In genomic region chr7:5081241-5081640, GRCm38 (mm10) we compare ENCODE assay signal across 9 mouse cellular contexts. TPM values are rescaled to one million over a fixed set of nuclear protein-coding genes. Genes with fewer than 3 reads are reported as not detected.
A peak's percentile ranks its signal among the peaks of the same experiment; 100 is the strongest.
DNase-seq lines count a peak whose midpoint lies in the region; ATAC-seq and TF ChIP-seq lines count a peak whose summit lies in the region.
"Had no signal": no experiment of that assay in that cellular context is flagged by ENCODE, and none has a peak within 500 bp of the region (broad histone marks: within the 10 kb centered on the region; RNA-seq: fewer than 3 reads in every experiment).

No protein-coding gene starts in this region.

- 33% methylated on average over 6 of the region's 6 CpGs for WGBS in kidney, adult 2 months
- 68% methylated on average over 6 of the region's 6 CpGs for WGBS in intestine, embryonic 14.5 days
- 71% methylated on average over 6 of the region's 6 CpGs for WGBS in midbrain, embryonic 16.5 days

- peak overlapping the region; percentile 66 for H3K4me2 ChIP-seq in intestine, embryonic 14.5 days (ENCODE audit: low read length)
- H3K4me2 ChIP-seq in midbrain, embryonic 16.5 days (ENCODE audit: low read length), result peak overlapping the region; percentile 63

- ATAC-seq in intestine, embryonic 14.5 days (replicated peaks; ENCODE audit: low FRiP score, low TSS enrichment, low read depth), result no peak
- no peak for ATAC-seq in midbrain, embryonic 16.5 days

- no peak for TF ChIP-seq CTCF in kidney, adult 2 months (conservative IDR thresholded peaks at IDR 0.05; ENCODE audit: insufficient read depth, insufficient read length, low read depth, low read length)

- no peak for TF ChIP-seq POLR2A in kidney, adult 2 months (IDR thresholded peaks at IDR 0.05; ENCODE audit: low read depth, low read length)

- H3K27ac ChIP-seq in kidney, adult 2 months (ENCODE audit: insufficient read depth, low read depth, low read length), result no peak overlapping the region
- H3K27ac ChIP-seq in intestine, embryonic 14.5 days (ENCODE audit: low read depth), result no peak overlapping the region
- no peak overlapping the region for H3K27ac ChIP-seq in midbrain, embryonic 16.5 days (ENCODE audit: low read length)

- no peaks in the 10 kb centered on the region for H3K27me3 ChIP-seq in kidney, adult 2 months (replicated peaks; ENCODE audit: control insufficient read depth, insufficient read depth, low read length)
- H3K27me3 ChIP-seq in intestine, embryonic 14.5 days (replicated peaks; ENCODE audit: control insufficient read depth, insufficient read depth, low read length), result no peaks in the 10 kb centered on the region
- no peaks in the 10 kb centered on the region for H3K27me3 ChIP-seq in midbrain, embryonic 16.5 days (ENCODE audit: control insufficient read depth, insufficient read depth, low read depth, low read length)

- H3K9ac ChIP-seq in intestine, embryonic 14.5 days (ENCODE audit: low read length), result peak overlapping the region; percentile 95
- H3K9ac ChIP-seq in midbrain, embryonic 16.5 days (ENCODE audit: low read depth, low read length), result peak overlapping the region; percentile 20; the same call in 1 of the 2 replicates

- no peaks in the 10 kb centered on the region for H3K9me3 ChIP-seq in intestine, embryonic 14.5 days (ENCODE audit: control insufficient read depth, low read length)
- H3K9me3 ChIP-seq in midbrain, embryonic 16.5 days (replicated peaks; ENCODE audit: control insufficient read depth, low read length, poor library complexity, severe bottlenecking), result no peaks in the 10 kb centered on the region

- peaks cover 13% of the 10 kb centered on the region; the same call in 1 of the 2 replicates for H3K4me1 ChIP-seq in kidney, adult 2 months (ENCODE audit: control insufficient read depth, insufficient read depth, low read length)
- H3K4me1 ChIP-seq in intestine, embryonic 14.5 days (replicated peaks; ENCODE audit: control insufficient read depth, insufficient read depth, low read length), result peaks cover 10% of the 10 kb centered on the region
- peaks cover 24% of the 10 kb centered on the region for H3K4me1 ChIP-seq in midbrain, embryonic 16.5 days (ENCODE audit: control insufficient read depth, insufficient read depth, low read length)

- DNase-seq in kidney, adult 2 months, result no peak
- DNase-seq in kidney, postnatal 36 days, result no peak
- peak; percentile 77 for DNase-seq in c-Kit-positive CD71-positive TER-119-positive erythroid progenitor cells, embryonic 14.5 days (ENCODE audit: low spot score)
- no peak for DNase-seq in intestine, embryonic 14.5 days (ENCODE audit: low spot score)
- no peak for DNase-seq in ovary, postnatal 14 days (ENCODE audit: low spot score)
- DNase-seq in adrenal gland, adult 18-20 months (ENCODE audit: low spot score in 2 of 2), result no peak
- DNase-seq in embryo, embryonic 10 days (ENCODE audit: low spot score), result no peak
- DNase-seq: layer of hippocampus, adult 9-11 months had no signal

- 0 out of 2 replicates have a peak, but pooled peaks cover 3% of the 10 kb centered on the region for H3K36me3 ChIP-seq in kidney, adult 2 months (ENCODE audit: control insufficient read depth, insufficient read depth, low read length)
- H3K36me3 ChIP-seq in intestine, embryonic 14.5 days (ENCODE audit: control insufficient read depth, insufficient read depth, low read length), result peaks cover 62% of the 10 kb centered on the region
- peaks cover 12% of the 10 kb centered on the region for H3K36me3 ChIP-seq in midbrain, embryonic 16.5 days (ENCODE audit: control insufficient read depth, insufficient read depth, low read length)

- H3K4me3 ChIP-seq in kidney, adult 2 months (ENCODE audit: insufficient read depth, low read depth, low read length), result peak overlapping the region; percentile 23; the same call in 1 of the 2 replicates
- H3K4me3 ChIP-seq in intestine, embryonic 14.5 days (ENCODE audit: low read depth, low read length), result peak overlapping the region; percentile 96
- peak overlapping the region; percentile 99 for H3K4me3 ChIP-seq in midbrain, embryonic 16.5 days (ENCODE audit: low read depth, low read length)

RNA-seq across cellular contexts. Expression of gene Epn1, which starts 1.2 kb away (rescaled TPM):
- polyA plus RNA-seq in kidney, adult 2 months (2012; rRNA removed), result 243 and 262 TPM in 2 replicates
- polyA plus RNA-seq in intestine, embryonic 14.5 days (2014; fragmentation: Nextera tagmentation; extraction: Ambion mirVana), result 57.8 and 65.1 TPM in 2 replicates
- polyA plus RNA-seq in midbrain, embryonic 16.5 days (2015; fragmentation: Nextera tagmentation; extraction: Ambion mirVana), result 107 and 120 TPM in 2 replicates
- 100 to 1,000 TPM; 140 to 142 TPM for total RNA-seq in adrenal gland, adult 18-20 months (2021)

RNA-seq across cellular contexts. Expression of gene U2af2, which starts 19.3 kb away (rescaled TPM):
- 132 and 153 TPM in 2 replicates for polyA plus RNA-seq in kidney, adult 2 months (2012; rRNA removed)
- 129 and 133 TPM in 2 replicates for polyA plus RNA-seq in intestine, embryonic 14.5 days (2014; fragmentation: Nextera tagmentation; extraction: Ambion mirVana)
- 96.7 and 103 TPM in 2 replicates for polyA plus RNA-seq in midbrain, embryonic 16.5 days (2015; fragmentation: Nextera tagmentation; extraction: Ambion mirVana)
- total RNA-seq in adrenal gland, adult 18-20 months (2021), result 100 to 1,000 TPM; 145 to 156 TPM

RNA-seq across cellular contexts. Expression of gene Zfp580, which starts 29.9 kb away (rescaled TPM):
- polyA plus RNA-seq in kidney, adult 2 months (2012; rRNA removed), result 17.0 and 17.1 TPM in 2 replicates
- polyA plus RNA-seq in intestine, embryonic 14.5 days (2014; fragmentation: Nextera tagmentation; extraction: Ambion mirVana), result 38.3 and 40.1 TPM in 2 replicates
- polyA plus RNA-seq in midbrain, embryonic 16.5 days (2015; fragmentation: Nextera tagmentation; extraction: Ambion mirVana), result 101 and 117 TPM in 2 replicates
- total RNA-seq in adrenal gland, adult 18-20 months (2021), result 1 to 10 TPM; 5.1 to 5.7 TPM

RNA-seq across cellular contexts. Expression of gene Rfpl4, which starts 35.5 kb away (rescaled TPM):
- polyA plus RNA-seq in kidney, adult 2 months (2012; rRNA removed), result not detected in 2 replicates
- polyA plus RNA-seq in intestine, embryonic 14.5 days (2014; fragmentation: Nextera tagmentation; extraction: Ambion mirVana), result not detected in 2 replicates
- not detected in 2 replicates for polyA plus RNA-seq in midbrain, embryonic 16.5 days (2015; fragmentation: Nextera tagmentation; extraction: Ambion mirVana)
- total RNA-seq in adrenal gland, adult 18-20 months (2021), result under 1 TPM in 1 of 2 experiments, not detected in 1; 0.22 TPM

RNA-seq across cellular contexts. Expression of gene Zfp784, which starts 43.0 kb away (rescaled TPM):
- 6.4 and 6.8 TPM in 2 replicates for polyA plus RNA-seq in kidney, adult 2 months (2012; rRNA removed)
- polyA plus RNA-seq in intestine, embryonic 14.5 days (2014; fragmentation: Nextera tagmentation; extraction: Ambion mirVana), result 4.8 and 6.3 TPM in 2 replicates
- 10.5 and 10.8 TPM in 2 replicates for polyA plus RNA-seq in midbrain, embryonic 16.5 days (2015; fragmentation: Nextera tagmentation; extraction: Ambion mirVana)
- total RNA-seq in adrenal gland, adult 18-20 months (2021), result 1 to 10 TPM; 3.4 to 4.1 TPM

Comparison
In these comparisons a context has a peak if more than half of its experiments do, and no peak if none do; other contexts are left out.
1. H3K4me3 ChIP-seq: peak in every context shown above with its lines; median percentile 99 in midbrain, embryonic 16.5 days; 96 in intestine, embryonic 14.5 days; 23 in kidney, adult 2 months.